Mouse (Mus musculus): ENCODE measurements around the gene Olfr109. TPM values are rescaled to one million over a fixed set of nuclear protein-coding genes. Genes with fewer than 3 reads are reported as not detected.

The Olfr109 gene
- not detected in 2 replicates for polyA plus RNA-seq (2014; fragmentation: Nextera tagmentation; extraction: Ambion mirVana)

- Histone ChIP-seq H3K4me1 (replicated peaks; ENCODE audit: control insufficient read depth, insufficient read depth, low read length) (no peaks in the 10 kb centered on the region), H3K36me3 (ENCODE audit: control insufficient read depth, insufficient read depth, low read length) (no peaks in the 10 kb centered on the region), H3K27me3 (ENCODE audit: control insufficient read depth, insufficient read depth, low read length) (no peaks in the 10 kb centered on the region), H3K9ac (ENCODE audit: low read length) (no peak within 1 kb of the TSS), H3K9me3 (ENCODE audit: control insufficient read depth, low read length) (no peaks in the 10 kb centered on the region), H3K4me2 (ENCODE audit: low read depth, low read length, severe bottlenecking) (no peak within 1 kb of the TSS), H3K27ac (ENCODE audit: low read depth, low read length) (no peak within 1 kb of the TSS), H3K4me3 (ENCODE audit: low read depth, low read length) (no peak within 1 kb of the TSS)
- 88% methylated on average over 1 of the region's 1 CpGs for WGBS
- no peak for DNase-seq (ENCODE audit: low spot score)
- no peak for ATAC-seq (replicated peaks; ENCODE audit: low FRiP score)
Measured at GRCm38 (mm10) chr17:37458616-37459015, at the start of gene Olfr109. Gene Olfr109, plus strand, starts transcription at chr17:37458916.

GRCm38 (mm10) chr17:37413380-37413779, 45.3 kb upstream of the Olfr109 start:
- DNase-seq (ENCODE audit: low spot score) (no peak), ATAC-seq (replicated peaks; ENCODE audit: low FRiP score) (no peak)
- Histone ChIP-seq H3K4me2 (ENCODE audit: low read depth, low read length, severe bottlenecking) (no peak overlapping the region), H3K9ac (ENCODE audit: low read length) (no peak overlapping the region), H3K9me3 (ENCODE audit: control insufficient read depth, low read length) (no peaks in the 10 kb centered on the region), H3K4me1 (replicated peaks; ENCODE audit: control insufficient read depth, insufficient read depth, low read length) (no peaks in the 10 kb centered on the region), H3K36me3 (ENCODE audit: control insufficient read depth, insufficient read depth, low read length) (no peaks in the 10 kb centered on the region), H3K27me3 (ENCODE audit: control insufficient read depth, insufficient read depth, low read length) (no peaks in the 10 kb centered on the region), H3K4me3 (ENCODE audit: low read depth, low read length) (no peak overlapping the region), H3K27ac (ENCODE audit: low read depth, low read length) (no peak overlapping the region)

GRCm38 (mm10) chr17:37445180-37445579, 13.5 kb upstream of the Olfr109 start, which contains the start of gene Olfr108:
Gene Olfr108, plus strand, starts transcription at chr17:37445480.
- ATAC-seq (replicated peaks; ENCODE audit: low FRiP score) (no peak), DNase-seq (ENCODE audit: low spot score) (no peak)
- H3K36me3 ChIP-seq (ENCODE audit: control insufficient read depth, insufficient read depth, low read length) = no peaks in the 10 kb centered on the region
- H3K9ac ChIP-seq (ENCODE audit: low read length) = no peak within 1 kb of the TSS
- WGBS = 85% methylated on average over 1 of the region's 1 CpGs
- no peaks in the 10 kb centered on the region for H3K4me1 ChIP-seq (replicated peaks; ENCODE audit: control insufficient read depth, insufficient read depth, low read length)
- H3K27ac ChIP-seq (ENCODE audit: low read depth, low read length) = no peak within 1 kb of the TSS
- H3K27me3 ChIP-seq (ENCODE audit: control insufficient read depth, insufficient read depth, low read length) = no peaks in the 10 kb centered on the region
- no peak within 1 kb of the TSS for H3K4me3 ChIP-seq (ENCODE audit: low read depth, low read length)
- H3K4me2 ChIP-seq (ENCODE audit: low read depth, low read length, severe bottlenecking) = no peak within 1 kb of the TSS
- no peaks in the 10 kb centered on the region for H3K9me3 ChIP-seq (ENCODE audit: control insufficient read depth, low read length)

- ATAC-seq (replicated peaks; ENCODE audit: low FRiP score) = no peak
Measured at GRCm38 (mm10) chr17:37483452-37483851, 24.7 kb downstream of the Olfr109 start, which contains the start of gene H2-M2. Gene H2-M2, minus strand, starts transcription at chr17:37483552.

GRCm38 (mm10) chr17:37491930-37492518, 33.3 kb downstream of the Olfr109 start, which contains the start of gene Olfr110:
Gene Olfr110, plus strand, starts transcription at chr17:37492468.
- H3K4me1 ChIP-seq (replicated peaks; ENCODE audit: control insufficient read depth, insufficient read depth, low read length) = no peaks in the 10 kb centered on the region
- H3K4me2 ChIP-seq (ENCODE audit: low read depth, low read length, severe bottlenecking) = no peak within 1 kb of the TSS
- ATAC-seq (replicated peaks; ENCODE audit: low FRiP score) (no peak), DNase-seq (ENCODE audit: low spot score) (no peak)
- H3K9me3 ChIP-seq (ENCODE audit: control insufficient read depth, low read length) = no peaks in the 10 kb centered on the region
- no peaks in the 10 kb centered on the region for H3K36me3 ChIP-seq (ENCODE audit: control insufficient read depth, insufficient read depth, low read length)
- H3K9ac ChIP-seq (ENCODE audit: low read length) = no peak within 1 kb of the TSS
- H3K4me3 ChIP-seq (ENCODE audit: low read depth, low read length) = no peak within 1 kb of the TSS
- no peak within 1 kb of the TSS for H3K27ac ChIP-seq (ENCODE audit: low read depth, low read length)
- WGBS = 64% methylated on average over 1 of the region's 1 CpGs
- no peaks in the 10 kb centered on the region for H3K27me3 ChIP-seq (ENCODE audit: control insufficient read depth, insufficient read depth, low read length)

More at GRCm38 (mm10) chr17:37483452-37483851, 24.7 kb downstream of the Olfr109 start, which contains the start of gene H2-M2:
- no peaks in the 10 kb centered on the region for H3K27me3 ChIP-seq (ENCODE audit: control insufficient read depth, insufficient read depth, low read length)
- DNase-seq (ENCODE audit: low spot score) = no peak
- H3K9me3 ChIP-seq (ENCODE audit: control insufficient read depth, low read length) = no peaks in the 10 kb centered on the region
- H3K4me1 ChIP-seq (replicated peaks; ENCODE audit: control insufficient read depth, insufficient read depth, low read length) = no peaks in the 10 kb centered on the region
- H3K4me2 ChIP-seq (ENCODE audit: low read depth, low read length, severe bottlenecking) = no peak within 1 kb of the TSS
- WGBS = 89% methylated on average over 2 of the region's 2 CpGs
- no peak within 1 kb of the TSS for H3K9ac ChIP-seq (ENCODE audit: low read length)
- H3K27ac ChIP-seq (ENCODE audit: low read depth, low read length) = no peak within 1 kb of the TSS
- H3K4me3 ChIP-seq (ENCODE audit: low read depth, low read length) = no peak within 1 kb of the TSS
- H3K36me3 ChIP-seq (ENCODE audit: control insufficient read depth, insufficient read depth, low read length) = no peaks in the 10 kb centered on the region

- WGBS = 91% methylated on average over 4 of the region's 4 CpGs
- Histone ChIP-seq H3K36me3 (ENCODE audit: control insufficient read depth, insufficient read depth, low read length) (no peaks in the 10 kb centered on the region), H3K27ac (ENCODE audit: low read depth, low read length) (no peak within 1 kb of the TSS), H3K4me2 (ENCODE audit: low read depth, low read length, severe bottlenecking) (no peak within 1 kb of the TSS), H3K9ac (ENCODE audit: low read length) (no peak within 1 kb of the TSS), H3K27me3 (ENCODE audit: control insufficient read depth, insufficient read depth, low read length) (no peaks in the 10 kb centered on the region), H3K4me3 (ENCODE audit: low read depth, low read length) (no peak within 1 kb of the TSS), H3K9me3 (ENCODE audit: control insufficient read depth, low read length) (no peaks in the 10 kb centered on the region), H3K4me1 (replicated peaks; ENCODE audit: control insufficient read depth, insufficient read depth, low read length) (no peaks in the 10 kb centered on the region)
- no peak for DNase-seq (ENCODE audit: low spot score)
- no peak for ATAC-seq (replicated peaks; ENCODE audit: low FRiP score)
Measured at GRCm38 (mm10) chr17:37507730-37508129, 49.0 kb downstream of the Olfr109 start, which contains the start of gene Olfr111. Gene Olfr111, plus strand, starts transcription at chr17:37508030.

Other genes with a start within 250 kb of the Olfr109 start
- not detected in 2 replicates for gene Olfr95, start 245.8 kb upstream of the Olfr109 start, polyA plus RNA-seq (2014; fragmentation: Nextera tagmentation; extraction: Ambion mirVana)
- not detected in 2 replicates for gene Olfr96, start 238.8 kb upstream of the Olfr109 start, polyA plus RNA-seq (2014; fragmentation: Nextera tagmentation; extraction: Ambion mirVana)
- not detected in 2 replicates for gene Olfr97, start 221.6 kb upstream of the Olfr109 start, polyA plus RNA-seq (2014; fragmentation: Nextera tagmentation; extraction: Ambion mirVana)
- not detected in 2 replicates for gene Olfr98, start 195.2 kb upstream of the Olfr109 start, polyA plus RNA-seq (2014; fragmentation: Nextera tagmentation; extraction: Ambion mirVana)
- gene H2-M3, start 188.7 kb upstream of the Olfr109 start, polyA plus RNA-seq (2014; fragmentation: Nextera tagmentation; extraction: Ambion mirVana) = 1.7 and 2.5 TPM in 2 replicates
- not detected in 2 replicates for gene Olfr99, start 175.5 kb upstream of the Olfr109 start, polyA plus RNA-seq (2014; fragmentation: Nextera tagmentation; extraction: Ambion mirVana)
- not detected in 2 replicates for gene Olfr101, start 154.6 kb upstream of the Olfr109 start, polyA plus RNA-seq (2014; fragmentation: Nextera tagmentation; extraction: Ambion mirVana)
- not detected in 2 replicates for gene Olfr102, start 141.9 kb upstream of the Olfr109 start, polyA plus RNA-seq (2014; fragmentation: Nextera tagmentation; extraction: Ambion mirVana)
- gene Olfr103, start 119.2 kb upstream of the Olfr109 start, polyA plus RNA-seq (2014; fragmentation: Nextera tagmentation; extraction: Ambion mirVana) = not detected in 2 replicates
- not detected in 2 replicates for gene Olfr104-ps, start 99.3 kb upstream of the Olfr109 start, polyA plus RNA-seq (2014; fragmentation: Nextera tagmentation; extraction: Ambion mirVana)
- not detected in 2 replicates for gene Olfr105-ps, start 79.9 kb upstream of the Olfr109 start, polyA plus RNA-seq (2014; fragmentation: Nextera tagmentation; extraction: Ambion mirVana)
- not detected in 2 replicates for gene Olfr106-ps, start 68.5 kb upstream of the Olfr109 start, polyA plus RNA-seq (2014; fragmentation: Nextera tagmentation; extraction: Ambion mirVana)
- not detected in 2 replicates for gene Olfr107, start 59.7 kb upstream of the Olfr109 start, polyA plus RNA-seq (2014; fragmentation: Nextera tagmentation; extraction: Ambion mirVana)
- gene Olfr108, start 13.4 kb upstream of the Olfr109 start, polyA plus RNA-seq (2014; fragmentation: Nextera tagmentation; extraction: Ambion mirVana) = not detected in 2 replicates
- gene H2-M2, start 24.6 kb downstream of the Olfr109 start, polyA plus RNA-seq (2014; fragmentation: Nextera tagmentation; extraction: Ambion mirVana) = not detected in 2 replicates
- gene Olfr110, start 33.6 kb downstream of the Olfr109 start, polyA plus RNA-seq (2014; fragmentation: Nextera tagmentation; extraction: Ambion mirVana) = not detected in 2 replicates
- gene Olfr111, start 49.1 kb downstream of the Olfr109 start, polyA plus RNA-seq (2014; fragmentation: Nextera tagmentation; extraction: Ambion mirVana) = not detected in 2 replicates
- gene Olfr112, start 110.5 kb downstream of the Olfr109 start, polyA plus RNA-seq (2014; fragmentation: Nextera tagmentation; extraction: Ambion mirVana) = not detected in 2 replicates
- gene Olfr113, start 118.7 kb downstream of the Olfr109 start, polyA plus RNA-seq (2014; fragmentation: Nextera tagmentation; extraction: Ambion mirVana) = not detected in 2 replicates
- gene Olfr114, start 133.8 kb downstream of the Olfr109 start, polyA plus RNA-seq (2014; fragmentation: Nextera tagmentation; extraction: Ambion mirVana) = not detected in 2 replicates
- not detected in 2 replicates for gene Olfr115, start 168.2 kb downstream of the Olfr109 start, polyA plus RNA-seq (2014; fragmentation: Nextera tagmentation; extraction: Ambion mirVana)
- gene Olfr116, start 168.3 kb downstream of the Olfr109 start, polyA plus RNA-seq (2014; fragmentation: Nextera tagmentation; extraction: Ambion mirVana) = not detected in 2 replicates
- not detected in 2 replicates for gene Olfr117, start 204.9 kb downstream of the Olfr109 start, polyA plus RNA-seq (2014; fragmentation: Nextera tagmentation; extraction: Ambion mirVana)
- gene Olfr118, start 208.1 kb downstream of the Olfr109 start, polyA plus RNA-seq (2014; fragmentation: Nextera tagmentation; extraction: Ambion mirVana) = not detected in 2 replicates
- not detected in 2 replicates for gene Olfr119, start 237.6 kb downstream of the Olfr109 start, polyA plus RNA-seq (2014; fragmentation: Nextera tagmentation; extraction: Ambion mirVana)